ENCODE assay signal across 8 mouse cellular contexts in genomic region chr11:31770881-31771280, GRCm38 (mm10).
DNase-seq lines count a peak whose midpoint lies in the region; ATAC-seq and TF ChIP-seq lines count a peak whose summit lies in the region.

No protein-coding gene starts in this region.

- 40% methylated on average over 7 of the region's 7 CpGs for WGBS in heart, adult 2 months
- 30% methylated on average over 7 of the region's 7 CpGs for WGBS in forebrain, postnatal 0 days
- 56% methylated on average over 7 of the region's 7 CpGs for WGBS in midbrain, embryonic 13.5 days
- WGBS in thymus, adult 2 months: 89% methylated on average over 7 of the region's 7 CpGs

- H3K9me3 ChIP-seq in forebrain, postnatal 0 days (ENCODE audit: low read length): no peaks in the 10 kb centered on the region
- no peaks in the 10 kb centered on the region for H3K9me3 ChIP-seq in midbrain, embryonic 13.5 days

- no peak for TF ChIP-seq CTCF in heart, adult 2 months (IDR thresholded peaks at IDR 0.05)
- no peak for TF ChIP-seq CTCF in forebrain, postnatal 0 days (IDR thresholded peaks at IDR 0.05; ENCODE audit: low read depth)
- no peak for TF ChIP-seq CTCF in thymus, adult 2 months (IDR thresholded peaks at IDR 0.05; ENCODE audit: borderline replicate concordance, control insufficient read depth, extremely low read depth, insufficient read depth, low read length, poor library complexity)

- intact Hi-C loops in heart, adult 2 months (cut with DNase I): no loop called here
- intact Hi-C loops in heart, postnatal 10 days (cut with DNase I): no loop called here

- DNase-seq in heart, adult 2 months: no peak
- no peak for DNase-seq in heart, postnatal 10 days
- peak; percentile 50 for DNase-seq in adrenal gland, adult 8-10 months
- DNase-seq in forebrain, postnatal 0 days: peak; percentile 51
- DNase-seq in layer of hippocampus, adult 9-11 months: peak; percentile 80
- DNase-seq in embryo, embryonic 11 days: no peak
- DNase-seq in thymus, adult 2 months: no peak

- no peak for TF ChIP-seq EP300 in heart, adult 2 months (IDR thresholded peaks at IDR 0.05; ENCODE audit: insufficient read depth, low read depth, low read length)

- TF ChIP-seq POLR2A in heart, adult 2 months (IDR thresholded peaks at IDR 0.05; ENCODE audit: insufficient read depth, low read depth, low read length): no peak
- TF ChIP-seq POLR2A in thymus, adult 2 months (IDR thresholded peaks at IDR 0.05; ENCODE audit: control insufficient read depth, extremely low read depth, insufficient read depth, low read length, poor library complexity): no peak

- H3K36me3 ChIP-seq in heart, adult 2 months (ENCODE audit: control insufficient read depth, insufficient read depth, low read length): no peaks in the 10 kb centered on the region
- H3K36me3 ChIP-seq in forebrain, postnatal 0 days (ENCODE audit: insufficient read depth): no peaks in the 10 kb centered on the region
- no peaks in the 10 kb centered on the region for H3K36me3 ChIP-seq in midbrain, embryonic 13.5 days
- no peaks in the 10 kb centered on the region for H3K36me3 ChIP-seq in thymus, adult 2 months (ENCODE audit: control insufficient read depth, insufficient read depth, low read length)

- H3K4me3 ChIP-seq in heart, adult 2 months: no peak overlapping the region
- H3K4me3 ChIP-seq in forebrain, postnatal 0 days (ENCODE audit: low read depth, low read length): no peak overlapping the region
- no peak overlapping the region for H3K4me3 ChIP-seq in midbrain, embryonic 13.5 days (replicated peaks)
- H3K4me3 ChIP-seq in thymus, adult 2 months (ENCODE audit: control insufficient read depth, insufficient read depth, low read length): no peak overlapping the region

- ATAC-seq in forebrain, postnatal 0 days: peak; percentile 83
- ATAC-seq in midbrain, embryonic 13.5 days: peak; percentile 55; the same call in 1 of the 2 replicates

- peaks cover 8% of the 10 kb centered on the region for H3K4me1 ChIP-seq in heart, adult 2 months (ENCODE audit: control insufficient read depth, insufficient read depth, low read length)
- H3K4me1 ChIP-seq in forebrain, postnatal 0 days (ENCODE audit: insufficient read depth): peaks cover 10% of the 10 kb centered on the region; the same call in 1 of the 2 replicates
- H3K4me1 ChIP-seq in midbrain, embryonic 13.5 days (replicated peaks): peaks cover 24% of the 10 kb centered on the region
- H3K4me1 ChIP-seq in thymus, adult 2 months (replicated peaks; ENCODE audit: control insufficient read depth, insufficient read depth, low read length): no peaks in the 10 kb centered on the region

- peak overlapping the region; percentile 12 for H3K27ac ChIP-seq in heart, adult 2 months
- peak overlapping the region; percentile 75 for H3K27ac ChIP-seq in forebrain, postnatal 0 days (ENCODE audit: low read depth, low read length)
- peak overlapping the region; percentile 59 for H3K27ac ChIP-seq in midbrain, embryonic 13.5 days
- H3K27ac ChIP-seq in thymus, adult 2 months (ENCODE audit: control insufficient read depth, insufficient read depth, low read length): no peak overlapping the region

- no peak overlapping the region for H3K9ac ChIP-seq in heart, adult 2 months (ENCODE audit: low read depth, low read length)
- peak overlapping the region; percentile 11; the same call in 1 of the 2 replicates for H3K9ac ChIP-seq in forebrain, postnatal 0 days
- H3K9ac ChIP-seq in midbrain, embryonic 13.5 days (replicated peaks): no peak overlapping the region; the same call in 1 of the 2 replicates

- H3K4me2 ChIP-seq in forebrain, postnatal 0 days (ENCODE audit: low read depth): no peak overlapping the region
- no peak overlapping the region for H3K4me2 ChIP-seq in midbrain, embryonic 13.5 days (replicated peaks)

- H3K79me2 ChIP-seq in heart, adult 2 months (replicated peaks; ENCODE audit: control insufficient read depth, insufficient read depth, low read length): no peaks in the 10 kb centered on the region

- no peaks in the 10 kb centered on the region for H3K27me3 ChIP-seq in heart, adult 2 months (ENCODE audit: control insufficient read depth, insufficient read depth, low read length)
- no peaks in the 10 kb centered on the region for H3K27me3 ChIP-seq in forebrain, postnatal 0 days (ENCODE audit: insufficient read depth, low read length)
- H3K27me3 ChIP-seq in midbrain, embryonic 13.5 days: no peaks in the 10 kb centered on the region
- H3K27me3 ChIP-seq in thymus, adult 2 months (ENCODE audit: control insufficient read depth, insufficient read depth, low read length): no peaks in the 10 kb centered on the region

Comparison
In these comparisons a context has a peak if more than half of its experiments do, and no peak if none do; other contexts are left out.
1. DNase-seq: peak in adrenal gland, adult 8-10 months (single experiment), forebrain, postnatal 0 days (single experiment) and layer of hippocampus, adult 9-11 months (single experiment); none in heart, adult 2 months (0 of 2), heart, postnatal 10 days (0 of 2), embryo, embryonic 11 days (single experiment) and thymus, adult 2 months (single experiment).